Mouse (Mus musculus) hindbrain, embryonic 11.5 days (tissue): ENCODE measurements around the gene Vps37b. TPM values are rescaled to one million over a fixed set of nuclear protein-coding genes. Genes with fewer than 3 reads are reported as not detected.

ENCODE experiments used
- polyA plus RNA-seq: library from polyadenylated mRNA; unstranded; fragments of >200 nt; fragmentation: Nextera tagmentation; extraction: Ambion mirVana; gene quantifications from 2 replicates; pipeline ENCODE4 v1.2.1, GENCODE M21; 2014

The Vps37b gene
- polyA plus RNA-seq, 1 experiment from 2014 or later: 38.3 TPM

Other genes with a start within 250 kb of the Vps37b start
- not detected in 2 replicates for gene Hcar2, start 166.8 kb downstream of the Vps37b start, polyA plus RNA-seq
- gene Hcar1, start 152.2 kb downstream of the Vps37b start, polyA plus RNA-seq: 0.04 and 0.12 TPM in 2 replicates
- 154 and 172 TPM in 2 replicates for gene Denr, start 125.1 kb downstream of the Vps37b start, polyA plus RNA-seq
- 1.5 and 2.4 TPM in 2 replicates for gene Gm43518, start 104.9 kb downstream of the Vps37b start, polyA plus RNA-seq
- 4.3 and 5.4 TPM in 2 replicates for gene Ccdc62, start 101.6 kb downstream of the Vps37b start, polyA plus RNA-seq
- gene Hip1r, start 58.6 kb downstream of the Vps37b start, polyA plus RNA-seq: 6.0 and 9.7 TPM in 2 replicates
- gene Abcb9, start 63.5 kb upstream of the Vps37b start, polyA plus RNA-seq: 0.71 and 0.76 TPM in 2 replicates
- 13.1 and 13.3 TPM in 2 replicates for gene Ogfod2, start 80.0 kb upstream of the Vps37b start, polyA plus RNA-seq
- gene Arl6ip4, start 83.8 kb upstream of the Vps37b start, polyA plus RNA-seq: 80.8 and 91.5 TPM in 2 replicates
- gene Pitpnm2, start 217.5 kb upstream of the Vps37b start, polyA plus RNA-seq: 5.1 and 6.0 TPM in 2 replicates